In genomic region chr3:90626266-90627021, GRCm38 (mm10) we compare ENCODE assay signal across 28 mouse cellular contexts. TPM values are rescaled to one million over a fixed set of nuclear protein-coding genes. Genes with fewer than 3 reads are reported as not detected.
DNase-seq lines count a peak whose midpoint lies in the region; ATAC-seq lines count a peak whose summit lies in the region.
"Had no signal": no experiment of that assay in that cellular context is flagged by ENCODE, and none has a peak within 500 bp of the region (broad histone marks: within the 10 kb centered on the region; RNA-seq: fewer than 3 reads in every experiment).

No protein-coding gene starts in this region.

- no peak for ATAC-seq in embryonic facial prominence, embryonic 13.5 days (ENCODE audit: insufficient number of reproducible peaks, insufficient read depth, low FRiP score, low TSS enrichment, low read depth)
- ATAC-seq in kidney, embryonic 16.5 days (ENCODE audit: low FRiP score, low TSS enrichment), result no peak
- ATAC-seq in intestine, embryonic 14.5 days (replicated peaks; ENCODE audit: low FRiP score, low TSS enrichment, low read depth), result peak; percentile 75
- ATAC-seq in stomach, embryonic 15.5 days (ENCODE audit: insufficient read depth, low FRiP score, low read depth), result peak; percentile 59
- ATAC-seq: activated CD4-positive, CD25-positive, alpha-beta regulatory T cell, adult 4 months; inflammation-experienced regulatory T-cells, adult 6 months had no signal

- H3K9ac ChIP-seq in embryonic facial prominence, embryonic 13.5 days, result no peak overlapping the region
- H3K9ac ChIP-seq in kidney, embryonic 16.5 days (replicated peaks; ENCODE audit: low read length), result no peak overlapping the region
- H3K9ac ChIP-seq in intestine, embryonic 14.5 days (ENCODE audit: low read length), result no peak overlapping the region
- H3K9ac ChIP-seq in stomach, embryonic 15.5 days, result no peak overlapping the region
- H3K9ac ChIP-seq: embryonic facial prominence, embryonic 12.5 days; forebrain, embryonic 13.5 days; hindbrain, embryonic 14.5 days; liver, embryonic 15.5 days had no signal

- no peaks in the 10 kb centered on the region for H3K27me3 ChIP-seq in embryonic facial prominence, embryonic 13.5 days
- H3K27me3 ChIP-seq in embryonic facial prominence, embryonic 10.5 days (replicated peaks; ENCODE audit: low read depth, poor library complexity, severe bottlenecking), result no peaks in the 10 kb centered on the region
- no peaks in the 10 kb centered on the region for H3K27me3 ChIP-seq in kidney, embryonic 16.5 days (ENCODE audit: insufficient read depth, low read length)
- H3K27me3 ChIP-seq in intestine, embryonic 14.5 days (replicated peaks; ENCODE audit: control insufficient read depth, insufficient read depth, low read length), result no peaks in the 10 kb centered on the region
- H3K27me3 ChIP-seq in stomach, embryonic 15.5 days (replicated peaks), result no peaks in the 10 kb centered on the region
- H3K27me3 ChIP-seq: embryonic facial prominence, embryonic 12.5 days; forebrain, embryonic 13.5 days; liver, embryonic 15.5 days had no signal

- peak overlapping the region; percentile 35; the same call in 1 of the 2 replicates for H3K27ac ChIP-seq in embryonic facial prominence, embryonic 13.5 days
- no peak overlapping the region for H3K27ac ChIP-seq in embryonic facial prominence, embryonic 10.5 days (replicated peaks)
- peak overlapping the region; percentile 25; the same call in 1 of the 2 replicates for H3K27ac ChIP-seq in kidney, embryonic 16.5 days (ENCODE audit: low read length)
- H3K27ac ChIP-seq in intestine, embryonic 14.5 days (ENCODE audit: low read depth), result peak overlapping the region; percentile 69
- H3K27ac ChIP-seq in stomach, embryonic 15.5 days, result peak overlapping the region; percentile 90
- H3K27ac ChIP-seq: embryonic facial prominence, embryonic 12.5 days; forebrain, embryonic 13.5 days; gastrocnemius, adult 2 months; hindbrain, embryonic 14.5 days; kidney, postnatal 0 days; limb, embryonic 10.5 days; liver, embryonic 15.5 days; macrophage had no signal

- H3K4me3 ChIP-seq in embryonic facial prominence, embryonic 13.5 days, result no peak overlapping the region
- no peak overlapping the region for H3K4me3 ChIP-seq in embryonic facial prominence, embryonic 10.5 days
- no peak overlapping the region for H3K4me3 ChIP-seq in kidney, embryonic 16.5 days (ENCODE audit: low read length)
- H3K4me3 ChIP-seq in intestine, embryonic 14.5 days (ENCODE audit: low read depth, low read length), result no peak overlapping the region
- no peak overlapping the region for H3K4me3 ChIP-seq in stomach, embryonic 15.5 days (replicated peaks)
- H3K4me3 ChIP-seq: embryonic facial prominence, embryonic 12.5 days; erythroblast, embryonic 14.5 days; forebrain, embryonic 13.5 days; gastrocnemius, adult 2 months; limb, embryonic 10.5 days; liver, embryonic 15.5 days had no signal

- DNase-seq in embryonic facial prominence, embryonic 10.5 days (ENCODE audit: low spot score), result no peak
- no peak for DNase-seq in kidney, adult 11 months
- DNase-seq in intestine, embryonic 14.5 days (ENCODE audit: low spot score), result no peak
- DNase-seq in right cerebral cortex, postnatal 36 days (ENCODE audit: low spot score in 2 of 2), result no peak
- DNase-seq: adrenal gland, adult 8-10 months; cerebellum, adult 18-20 months; cerebellum, postnatal 14 days; gastrocnemius, adult 2 months; liver; right cerebral cortex, adult 18-20 months; thymus, postnatal 36 days had no signal

- H3K9me3 ChIP-seq in embryonic facial prominence, embryonic 13.5 days, result no peaks in the 10 kb centered on the region
- H3K9me3 ChIP-seq in embryonic facial prominence, embryonic 10.5 days, result no peaks in the 10 kb centered on the region
- H3K9me3 ChIP-seq in kidney, embryonic 16.5 days (ENCODE audit: low read length), result no peaks in the 10 kb centered on the region
- no peaks in the 10 kb centered on the region for H3K9me3 ChIP-seq in intestine, embryonic 14.5 days (ENCODE audit: control insufficient read depth, low read length)
- H3K9me3 ChIP-seq in stomach, embryonic 15.5 days, result no peaks in the 10 kb centered on the region
- H3K9me3 ChIP-seq: embryonic facial prominence, embryonic 12.5 days; forebrain, embryonic 13.5 days; limb, embryonic 10.5 days; liver, embryonic 15.5 days had no signal

- no peak overlapping the region for H3K4me2 ChIP-seq in embryonic facial prominence, embryonic 13.5 days
- H3K4me2 ChIP-seq in kidney, embryonic 16.5 days (replicated peaks; ENCODE audit: low read depth, low read length), result no peak overlapping the region
- H3K4me2 ChIP-seq in intestine, embryonic 14.5 days (ENCODE audit: low read length), result peak overlapping the region; percentile 3
- H3K4me2 ChIP-seq in stomach, embryonic 15.5 days, result no peak overlapping the region
- H3K4me2 ChIP-seq: embryonic facial prominence, embryonic 12.5 days; forebrain, embryonic 13.5 days; hindbrain, embryonic 14.5 days; liver, embryonic 15.5 days had no signal

- no peaks in the 10 kb centered on the region for H3K36me3 ChIP-seq in embryonic facial prominence, embryonic 13.5 days
- no peaks in the 10 kb centered on the region for H3K36me3 ChIP-seq in embryonic facial prominence, embryonic 10.5 days (replicated peaks)
- H3K36me3 ChIP-seq in kidney, embryonic 16.5 days (ENCODE audit: insufficient read depth, low read length), result no peaks in the 10 kb centered on the region
- no peaks in the 10 kb centered on the region for H3K36me3 ChIP-seq in intestine, embryonic 14.5 days (ENCODE audit: control insufficient read depth, insufficient read depth, low read length)
- no peaks in the 10 kb centered on the region for H3K36me3 ChIP-seq in stomach, embryonic 15.5 days
- H3K36me3 ChIP-seq: embryonic facial prominence, embryonic 12.5 days; limb, embryonic 10.5 days; liver, embryonic 15.5 days had no signal

- peaks cover 16% of the 10 kb centered on the region for H3K4me1 ChIP-seq in embryonic facial prominence, embryonic 13.5 days
- H3K4me1 ChIP-seq in embryonic facial prominence, embryonic 10.5 days, result peaks cover 14% of the 10 kb centered on the region
- peaks cover 3% of the 10 kb centered on the region for H3K4me1 ChIP-seq in kidney, embryonic 16.5 days (ENCODE audit: insufficient read depth, low read length)
- peaks cover 12% of the 10 kb centered on the region for H3K4me1 ChIP-seq in intestine, embryonic 14.5 days (replicated peaks; ENCODE audit: control insufficient read depth, insufficient read depth, low read length)
- peaks cover 15% of the 10 kb centered on the region for H3K4me1 ChIP-seq in stomach, embryonic 15.5 days

- 69% methylated on average over 9 of the region's 9 CpGs for WGBS in embryonic facial prominence, embryonic 13.5 days
- WGBS in embryonic facial prominence, embryonic 10.5 days, result 83% methylated on average over 9 of the region's 9 CpGs
- WGBS in kidney, embryonic 16.5 days, result 69% methylated on average over 9 of the region's 9 CpGs
- 33% methylated on average over 9 of the region's 9 CpGs for WGBS in intestine, embryonic 14.5 days
- whole genome bisulfite sequencing in stomach, embryonic 15.5 days, result 41% methylated on average over 9 of the region's 9 CpGs

RNA-seq across cellular contexts. Expression of gene S100a6, which starts 13.8 kb away (rescaled TPM):
- polyA plus RNA-seq in embryonic facial prominence, embryonic 13.5 days (2015; fragmentation: Nextera tagmentation; extraction: Ambion mirVana), result 89.9 and 97.9 TPM in 2 replicates
- polyA plus RNA-seq in embryonic facial prominence, embryonic 10.5 days (2016; fragmentation: Nextera tagmentation; extraction: Ambion mirVana), result 17.7 and 21.3 TPM in 2 replicates
- polyA plus RNA-seq in kidney, embryonic 16.5 days (2015; fragmentation: Nextera tagmentation; extraction: Ambion mirVana), result 173 and 181 TPM in 2 replicates
- polyA plus RNA-seq in intestine, embryonic 14.5 days (2014; fragmentation: Nextera tagmentation; extraction: Ambion mirVana), result 359 and 401 TPM in 2 replicates
- 503 and 642 TPM in 2 replicates for polyA plus RNA-seq in stomach, embryonic 15.5 days (2015; fragmentation: Nextera tagmentation; extraction: Ambion mirVana)
- polyA plus RNA-seq: erythroblast, embryonic 14.5 days had no signal

RNA-seq across cellular contexts. Expression of gene S100a5, which starts 18.1 kb away (rescaled TPM):
- polyA plus RNA-seq in embryonic facial prominence, embryonic 13.5 days (2015; fragmentation: Nextera tagmentation; extraction: Ambion mirVana), result not detected in 2 replicates
- polyA plus RNA-seq in embryonic facial prominence, embryonic 10.5 days (2016; fragmentation: Nextera tagmentation; extraction: Ambion mirVana), result not detected in 2 replicates
- 0.45 and 0.99 TPM in 2 replicates for polyA plus RNA-seq in kidney, embryonic 16.5 days (2015; fragmentation: Nextera tagmentation; extraction: Ambion mirVana)
- 5.1 and 8.6 TPM in 2 replicates for polyA plus RNA-seq in intestine, embryonic 14.5 days (2014; fragmentation: Nextera tagmentation; extraction: Ambion mirVana)
- 4.5 and 6.5 TPM in 2 replicates for polyA plus RNA-seq in stomach, embryonic 15.5 days (2015; fragmentation: Nextera tagmentation; extraction: Ambion mirVana)
- polyA plus RNA-seq: activated CD4-positive, CD25-positive, alpha-beta regulatory T cell, adult 4 months; erythroblast, embryonic 14.5 days; forebrain, embryonic 13.5 days; heart, embryonic 14.5 days; hindbrain, embryonic 14.5 days; inflammation-experienced regulatory T-cells, adult 6 months; limb, embryonic 10.5 days; liver, embryonic 15.5 days; macrophage; neural tube, embryonic 14.5 days had no signal

RNA-seq across cellular contexts. Expression of gene S100a4, which starts 22.9 kb away (rescaled TPM):
- 18.8 and 19.2 TPM in 2 replicates for polyA plus RNA-seq in embryonic facial prominence, embryonic 13.5 days (2015; fragmentation: Nextera tagmentation; extraction: Ambion mirVana)
- polyA plus RNA-seq in embryonic facial prominence, embryonic 10.5 days (2016; fragmentation: Nextera tagmentation; extraction: Ambion mirVana), result 1.1 TPM in 1 of 2 replicates, not detected in the other
- 3.6 and 5.5 TPM in 2 replicates for polyA plus RNA-seq in kidney, embryonic 16.5 days (2015; fragmentation: Nextera tagmentation; extraction: Ambion mirVana)
- 4.1 and 5.3 TPM in 2 replicates for polyA plus RNA-seq in intestine, embryonic 14.5 days (2014; fragmentation: Nextera tagmentation; extraction: Ambion mirVana)
- polyA plus RNA-seq in stomach, embryonic 15.5 days (2015; fragmentation: Nextera tagmentation; extraction: Ambion mirVana), result 13.0 and 13.6 TPM in 2 replicates
- polyA plus RNA-seq: erythroblast, embryonic 14.5 days; neural tube, embryonic 14.5 days had no signal

RNA-seq across cellular contexts. Expression of gene Gm42674, which starts 24.7 kb away (rescaled TPM):
- not detected in 2 replicates for polyA plus RNA-seq in embryonic facial prominence, embryonic 13.5 days (2015; fragmentation: Nextera tagmentation; extraction: Ambion mirVana)
- not detected in 2 replicates for polyA plus RNA-seq in embryonic facial prominence, embryonic 10.5 days (2016; fragmentation: Nextera tagmentation; extraction: Ambion mirVana)
- polyA plus RNA-seq in kidney, embryonic 16.5 days (2015; fragmentation: Nextera tagmentation; extraction: Ambion mirVana), result not detected in 2 replicates
- not detected in 2 replicates for polyA plus RNA-seq in intestine, embryonic 14.5 days (2014; fragmentation: Nextera tagmentation; extraction: Ambion mirVana)
- not detected in 2 replicates for polyA plus RNA-seq in stomach, embryonic 15.5 days (2015; fragmentation: Nextera tagmentation; extraction: Ambion mirVana)
- polyA plus RNA-seq: activated CD4-positive, CD25-positive, alpha-beta regulatory T cell, adult 4 months; embryonic facial prominence, embryonic 12.5 days; erythroblast, embryonic 14.5 days; forebrain, embryonic 13.5 days; frontal cortex, adult 2 months; heart, embryonic 14.5 days; hindbrain, embryonic 14.5 days; inflammation-experienced regulatory T-cells, adult 6 months; kidney, postnatal 0 days; limb, embryonic 10.5 days; liver, embryonic 15.5 days; macrophage; midbrain, postnatal 0 days; neural tube, embryonic 14.5 days had no signal

RNA-seq across cellular contexts. Expression of gene S100a7a, which starts 27.4 kb away (rescaled TPM):
- polyA plus RNA-seq in embryonic facial prominence, embryonic 13.5 days (2015; fragmentation: Nextera tagmentation; extraction: Ambion mirVana), result 0.41 TPM in 1 of 2 replicates, not detected in the other
- polyA plus RNA-seq in embryonic facial prominence, embryonic 10.5 days (2016; fragmentation: Nextera tagmentation; extraction: Ambion mirVana), result not detected in 2 replicates
- polyA plus RNA-seq in kidney, embryonic 16.5 days (2015; fragmentation: Nextera tagmentation; extraction: Ambion mirVana), result 0.12 and 0.36 TPM in 2 replicates
- 0.13 TPM in 1 of 2 replicates, not detected in the other for polyA plus RNA-seq in intestine, embryonic 14.5 days (2014; fragmentation: Nextera tagmentation; extraction: Ambion mirVana)
- polyA plus RNA-seq in stomach, embryonic 15.5 days (2015; fragmentation: Nextera tagmentation; extraction: Ambion mirVana), result 0.61 and 2.8 TPM in 2 replicates
- polyA plus RNA-seq: activated CD4-positive, CD25-positive, alpha-beta regulatory T cell, adult 4 months; erythroblast, embryonic 14.5 days; heart, embryonic 14.5 days; hindbrain, embryonic 14.5 days; inflammation-experienced regulatory T-cells, adult 6 months; limb, embryonic 10.5 days; liver, embryonic 15.5 days; macrophage; midbrain, postnatal 0 days; neural tube, embryonic 14.5 days had no signal

Comparison
In these comparisons a context has a peak if more than half of its experiments do, and no peak if none do; other contexts are left out.
1. ATAC-seq: peak in intestine, embryonic 14.5 days (single experiment) and stomach, embryonic 15.5 days (single experiment); none in embryonic facial prominence, embryonic 13.5 days (single experiment) and kidney, embryonic 16.5 days (single experiment).